ENCODE assay signal across 8 mouse cellular contexts in the genomic region with DNA sequence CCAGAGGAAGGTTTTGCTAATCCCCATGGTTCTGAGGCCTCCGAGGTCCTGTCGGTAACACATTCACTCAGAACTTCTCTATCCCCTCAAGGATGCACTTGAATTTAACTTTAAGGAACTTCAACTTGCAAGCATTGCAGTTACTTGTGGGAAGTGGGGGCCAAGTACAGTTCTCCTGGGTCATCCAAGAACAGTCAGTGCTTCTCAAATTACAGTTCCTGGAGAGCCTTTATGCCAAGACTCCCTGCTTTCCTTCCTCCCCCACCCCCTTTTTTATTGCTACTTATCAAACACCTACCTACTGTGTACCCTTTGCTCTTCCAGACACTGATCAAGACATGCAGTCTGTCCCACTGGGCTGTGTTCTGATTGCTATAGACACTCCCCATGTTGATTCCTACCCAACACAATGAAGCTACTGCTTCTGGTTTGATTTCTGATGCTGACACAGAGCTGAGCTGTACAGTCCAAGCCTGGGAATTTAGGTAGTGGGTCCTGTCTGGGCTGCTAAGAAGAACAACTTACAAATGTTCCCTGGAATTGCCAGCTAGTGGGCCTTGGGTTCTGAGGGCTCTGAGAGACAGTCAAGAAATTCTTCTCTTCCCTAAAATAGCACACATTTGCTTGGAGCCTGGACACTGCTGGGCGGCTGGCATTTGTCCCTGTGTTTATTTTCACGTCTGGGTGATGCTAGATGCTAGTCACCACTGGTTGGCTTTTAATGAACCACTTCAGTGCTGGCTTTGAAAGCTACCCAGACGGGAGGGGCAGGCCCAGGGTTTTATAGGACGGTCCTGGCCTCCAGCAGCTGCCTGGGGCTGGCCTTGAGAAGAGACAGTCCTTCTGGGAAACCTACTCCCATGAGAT.
DNase-seq lines count a peak whose midpoint lies in the region; ATAC-seq and TF ChIP-seq lines count a peak whose summit lies in the region.

No protein-coding gene starts in this region.

- H3K4me2 ChIP-seq in hindbrain, embryonic 14.5 days (replicated peaks): no peak overlapping the region
- H3K4me2 ChIP-seq in embryonic facial prominence, embryonic 12.5 days (replicated peaks): no peak overlapping the region
- no peak overlapping the region for H3K4me2 ChIP-seq in heart, postnatal 0 days (ENCODE audit: low read depth, low read length)
- no peak overlapping the region for H3K4me2 ChIP-seq in lung, embryonic 15.5 days

- WGBS in hindbrain, embryonic 10.5 days: 52% methylated on average over 6 of the region's 6 CpGs
- 59% methylated on average over 6 of the region's 6 CpGs for WGBS in hindbrain, embryonic 14.5 days
- 64% methylated on average over 6 of the region's 6 CpGs for WGBS in embryonic facial prominence, embryonic 12.5 days
- 37% methylated on average over 6 of the region's 6 CpGs for WGBS in heart, postnatal 0 days
- 32% methylated on average over 6 of the region's 6 CpGs for WGBS in lung, embryonic 15.5 days

- no peaks in the 10 kb centered on the region for H3K27me3 ChIP-seq in hindbrain, embryonic 10.5 days (ENCODE audit: insufficient read depth, poor library complexity, severe bottlenecking)
- H3K27me3 ChIP-seq in hindbrain, embryonic 14.5 days (ENCODE audit: control insufficient read depth, insufficient read depth, low read length): no peaks in the 10 kb centered on the region
- no peaks in the 10 kb centered on the region for H3K27me3 ChIP-seq in embryonic facial prominence, embryonic 12.5 days
- no peaks in the 10 kb centered on the region for H3K27me3 ChIP-seq in heart, postnatal 0 days (ENCODE audit: control insufficient read depth, insufficient read depth, low read length)
- no peaks in the 10 kb centered on the region for H3K27me3 ChIP-seq in lung, embryonic 15.5 days

- H3K36me3 ChIP-seq in hindbrain, embryonic 10.5 days: no peaks in the 10 kb centered on the region
- no peaks in the 10 kb centered on the region for H3K36me3 ChIP-seq in hindbrain, embryonic 14.5 days (replicated peaks; ENCODE audit: control insufficient read depth, insufficient read depth)
- no peaks in the 10 kb centered on the region for H3K36me3 ChIP-seq in embryonic facial prominence, embryonic 12.5 days
- no peaks in the 10 kb centered on the region for H3K36me3 ChIP-seq in heart, postnatal 0 days (replicated peaks; ENCODE audit: control insufficient read depth, insufficient read depth, low read length)
- no peaks in the 10 kb centered on the region for H3K36me3 ChIP-seq in lung, embryonic 15.5 days

- TF ChIP-seq EP300 in heart, postnatal 0 days (IDR thresholded peaks at IDR 0.05; ENCODE audit: low read depth): no peak

- ATAC-seq in hindbrain, embryonic 14.5 days (ENCODE audit: low FRiP score): no peak
- peak; percentile 41; the same call in 1 of the 2 replicates for ATAC-seq in embryonic facial prominence, embryonic 12.5 days (ENCODE audit: insufficient number of reproducible peaks, insufficient read depth, low FRiP score, low TSS enrichment)
- peak; percentile 84 for ATAC-seq in heart, postnatal 0 days (ENCODE audit: insufficient read depth, low read depth)
- ATAC-seq in lung, embryonic 15.5 days (ENCODE audit: borderline replicate concordance, extremely low read depth, low FRiP score, low TSS enrichment): peak; percentile 90
- ATAC-seq in erythroblast, adult 5-6 weeks (replicated peaks; ENCODE audit: low FRiP score, poor library complexity, severe bottlenecking): no peak

- H3K27ac ChIP-seq in hindbrain, embryonic 10.5 days: peak overlapping the region; percentile 67; the same call in 1 of the 2 replicates
- no peak overlapping the region for H3K27ac ChIP-seq in hindbrain, embryonic 14.5 days
- H3K27ac ChIP-seq in embryonic facial prominence, embryonic 12.5 days: no peak overlapping the region
- peak overlapping the region; percentile 86 for H3K27ac ChIP-seq in heart, postnatal 0 days (ENCODE audit: low read depth)
- H3K27ac ChIP-seq in lung, embryonic 15.5 days: peak overlapping the region; percentile 65

- peaks cover 12% of the 10 kb centered on the region for H3K9me3 ChIP-seq in hindbrain, embryonic 10.5 days
- peaks cover 10% of the 10 kb centered on the region; the same call in 1 of the 2 replicates for H3K9me3 ChIP-seq in hindbrain, embryonic 14.5 days (ENCODE audit: control insufficient read depth, low read length)
- peaks cover 11% of the 10 kb centered on the region for H3K9me3 ChIP-seq in embryonic facial prominence, embryonic 12.5 days
- no peaks in the 10 kb centered on the region for H3K9me3 ChIP-seq in heart, postnatal 0 days (replicated peaks; ENCODE audit: control insufficient read depth, low read length)
- no peaks in the 10 kb centered on the region for H3K9me3 ChIP-seq in lung, embryonic 15.5 days

- peaks cover 14% of the 10 kb centered on the region for H3K4me1 ChIP-seq in hindbrain, embryonic 10.5 days (replicated peaks)
- H3K4me1 ChIP-seq in hindbrain, embryonic 14.5 days (replicated peaks; ENCODE audit: control insufficient read depth, insufficient read depth, low read length): no peaks in the 10 kb centered on the region
- peaks cover 7% of the 10 kb centered on the region; the same call in 1 of the 2 replicates for H3K4me1 ChIP-seq in embryonic facial prominence, embryonic 12.5 days
- H3K4me1 ChIP-seq in heart, postnatal 0 days (ENCODE audit: control insufficient read depth, insufficient read depth): peaks cover 23% of the 10 kb centered on the region
- peaks cover 17% of the 10 kb centered on the region for H3K4me1 ChIP-seq in lung, embryonic 15.5 days

- TF ChIP-seq CTCF in heart, postnatal 0 days (IDR thresholded peaks at IDR 0.05; ENCODE audit: low read depth): no peak

- H3K9ac ChIP-seq in hindbrain, embryonic 14.5 days: no peak overlapping the region
- H3K9ac ChIP-seq in embryonic facial prominence, embryonic 12.5 days: no peak overlapping the region
- H3K9ac ChIP-seq in heart, postnatal 0 days (replicated peaks; ENCODE audit: low read depth, low read length): no peak overlapping the region
- no peak overlapping the region for H3K9ac ChIP-seq in lung, embryonic 15.5 days

- DNase-seq in hindbrain, embryonic 10.5 days (ENCODE audit: low spot score): no peak
- DNase-seq in hindbrain, embryonic 14.5 days (ENCODE audit: low spot score): no peak
- peak; percentile 70 for DNase-seq in heart, postnatal 0 days (ENCODE audit: low spot score)
- DNase-seq in spleen, postnatal 36 days (ENCODE audit: low spot score in 2 of 2): no peak
- no peak for DNase-seq in spleen, adult 12 weeks (ENCODE audit: low spot score)

- no peak overlapping the region for H3K4me3 ChIP-seq in hindbrain, embryonic 10.5 days
- H3K4me3 ChIP-seq in hindbrain, embryonic 14.5 days (replicated peaks; ENCODE audit: low read length): no peak overlapping the region
- H3K4me3 ChIP-seq in embryonic facial prominence, embryonic 12.5 days: no peak overlapping the region
- no peak overlapping the region for H3K4me3 ChIP-seq in heart, postnatal 0 days (ENCODE audit: low read depth, low read length)
- no peak overlapping the region for H3K4me3 ChIP-seq in lung, embryonic 15.5 days

Comparison
In these comparisons a context has a peak if more than half of its experiments do, and no peak if none do; other contexts are left out.
1. H3K27ac ChIP-seq: peak in hindbrain, embryonic 10.5 days (single experiment), heart, postnatal 0 days (single experiment) and lung, embryonic 15.5 days (single experiment); none in hindbrain, embryonic 14.5 days (single experiment) and embryonic facial prominence, embryonic 12.5 days (single experiment).
2. ATAC-seq: peak in embryonic facial prominence, embryonic 12.5 days (single experiment), heart, postnatal 0 days (single experiment) and lung, embryonic 15.5 days (single experiment); none in hindbrain, embryonic 14.5 days (single experiment) and erythroblast, adult 5-6 weeks (single experiment).